Comparison of ENCODE assay signal across 13 mouse cellular contexts in the genomic region with DNA sequence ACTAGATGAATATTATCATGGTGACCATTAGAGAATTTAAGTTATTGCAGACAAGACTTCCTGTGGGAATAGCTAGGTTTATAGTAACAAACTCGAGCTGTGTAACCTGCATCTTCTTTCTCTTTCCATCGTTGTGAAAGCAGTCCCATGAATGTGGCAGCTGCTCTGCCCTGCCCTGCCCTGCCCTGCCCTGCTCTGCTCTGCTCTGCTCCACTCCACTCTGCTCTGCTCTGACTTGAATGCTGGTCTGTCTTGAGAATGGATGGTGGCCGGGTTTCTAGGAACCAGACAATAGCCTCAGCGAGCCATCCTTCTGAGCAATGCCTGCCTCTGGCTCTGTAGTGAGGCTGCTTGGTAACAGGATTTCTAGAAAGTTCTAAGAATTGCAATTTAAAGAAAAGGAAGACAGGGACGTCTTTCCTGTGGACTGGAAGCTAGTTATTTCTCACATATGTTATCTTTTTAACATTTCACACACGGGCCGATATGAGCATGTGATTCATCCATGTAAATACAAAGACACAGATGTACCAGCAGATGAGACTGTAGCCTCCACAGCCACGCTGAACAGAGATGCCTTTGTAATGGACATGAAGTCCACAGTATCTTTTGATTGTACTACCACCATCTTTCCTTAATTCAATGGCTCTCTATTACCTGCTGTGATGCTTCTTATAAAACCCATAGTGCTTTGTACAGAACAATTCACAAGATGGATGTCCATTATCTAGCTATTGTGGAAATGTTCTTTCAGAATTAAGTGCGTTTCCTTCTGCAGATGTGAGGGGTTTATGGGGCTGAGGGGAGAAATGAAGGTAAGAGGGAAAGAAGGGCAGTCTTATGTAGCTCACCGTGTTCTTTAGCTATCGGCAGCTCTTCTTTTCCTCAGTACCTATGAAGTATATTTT.
DNase-seq lines count a peak whose midpoint lies in the region; ATAC-seq lines count a peak whose summit lies in the region.
"Had no signal": no experiment of that assay in that cellular context is flagged by ENCODE, and none has a peak within 500 bp of the region (broad histone marks: within the 10 kb centered on the region; RNA-seq: fewer than 3 reads in every experiment).

No protein-coding gene starts in this region.

- intact Hi-C loops in gastrocnemius, postnatal 36 days (cut with DNase I): no loop called here

- 0 out of 2 replicates have a peak, but pooled peaks cover 2% of the 10 kb centered on the region for H3K4me1 ChIP-seq in forebrain, embryonic 14.5 days (ENCODE audit: control insufficient read depth, insufficient read depth, low read length)
- H3K4me1 ChIP-seq in midbrain, embryonic 13.5 days (replicated peaks): peaks cover 12% of the 10 kb centered on the region

- no peaks in the 10 kb centered on the region for H3K36me3 ChIP-seq in forebrain, embryonic 14.5 days (ENCODE audit: control insufficient read depth, insufficient read depth, low read length)
- H3K36me3 ChIP-seq in midbrain, embryonic 13.5 days: no peaks in the 10 kb centered on the region

- H3K9me3 ChIP-seq in forebrain, embryonic 14.5 days (replicated peaks; ENCODE audit: control insufficient read depth, low read length): no peaks in the 10 kb centered on the region
- no peaks in the 10 kb centered on the region for H3K9me3 ChIP-seq in midbrain, embryonic 13.5 days

- H3K4me2 ChIP-seq in forebrain, embryonic 14.5 days (ENCODE audit: low read length): no peak overlapping the region
- no peak overlapping the region for H3K4me2 ChIP-seq in midbrain, embryonic 13.5 days (replicated peaks)

- H3K4me3 ChIP-seq in forebrain, embryonic 14.5 days (ENCODE audit: low read depth, low read length): no peak overlapping the region
- no peak overlapping the region for H3K4me3 ChIP-seq in midbrain, embryonic 13.5 days (replicated peaks)

- ATAC-seq in forebrain, embryonic 14.5 days: peak; percentile 72; the same call in 1 of the 2 replicates
- peak; percentile 84 for ATAC-seq in midbrain, embryonic 13.5 days
- ATAC-seq in megakaryocyte, adult 5-6 weeks (ENCODE audit: poor library complexity, severe bottlenecking): no peak

- peak overlapping the region; percentile 10; the same call in 1 of the 2 replicates for H3K27ac ChIP-seq in forebrain, embryonic 14.5 days (ENCODE audit: low read depth, low read length)
- H3K27ac ChIP-seq in midbrain, embryonic 13.5 days: peak overlapping the region; percentile 30; the same call in 1 of the 2 replicates

- H3K27me3 ChIP-seq in forebrain, embryonic 14.5 days (replicated peaks; ENCODE audit: control insufficient read depth, insufficient read depth, low read length): no peaks in the 10 kb centered on the region
- no peaks in the 10 kb centered on the region for H3K27me3 ChIP-seq in midbrain, embryonic 13.5 days

- DNase-seq in right cerebral cortex, postnatal 14 days: peak; percentile 7
- no peak for DNase-seq in right cerebral cortex, postnatal 36 days (ENCODE audit: low spot score in 2 of 2)
- DNase-seq in forebrain, embryonic 14.5 days (ENCODE audit: low spot score): peak; percentile 14
- DNase-seq in gastrocnemius, postnatal 36 days: no peak
- DNase-seq in gastrocnemius, postnatal 10 days: no peak
- no peak for DNase-seq in kidney, adult 18-20 months
- DNase-seq: cerebellum, adult 8-10 months; heart, postnatal 14 days; kidney, adult 8-10 months; liver; lung, postnatal 36 days had no signal

- 38% methylated on average over 11 of the region's 11 CpGs for WGBS in forebrain, embryonic 14.5 days
- WGBS in midbrain, embryonic 13.5 days: 36% methylated on average over 11 of the region's 11 CpGs

- H3K9ac ChIP-seq in forebrain, embryonic 14.5 days (ENCODE audit: low read length): no peak overlapping the region
- no peak overlapping the region for H3K9ac ChIP-seq in midbrain, embryonic 13.5 days (replicated peaks)

Comparison
In these comparisons a context has a peak if more than half of its experiments do, and no peak if none do; other contexts are left out.
1. DNase-seq: peak in right cerebral cortex, postnatal 14 days (single experiment) and forebrain, embryonic 14.5 days (single experiment); none in right cerebral cortex, postnatal 36 days (0 of 2), gastrocnemius, postnatal 36 days (0 of 2), gastrocnemius, postnatal 10 days (single experiment) and kidney, adult 18-20 months (single experiment).